Mouse (Mus musculus) mouse embryonic stem cell (cell line): ENCODE measurements at regions not wholly inside any gene's neighbourhood (a gene's known extent, or its start where the extent isn't known, plus 50 kb on each side); places are given as distances from the start of the nearest gene placed in this dataset.
"Not testable (repeated sequence)": the region's sequence is repeated elsewhere in the genome, so short reads cannot be mapped to it uniquely, and the experiment has no call there.

Experiments used
- in situ Hi-C, 2 experiments: fragments of 300-500 bp; cut with MboI; formaldehyde crosslinking; loops; 1 replicate in 1 of 2; 3 replicates in 1 of 2; pipeline ENCODE4 v1.14.3; 2019 to 2020; ENCODE audit warnings: low sequenced_read_pairs in 2 of 2, low pct_unique_long_range_greater_than_20kb in 1 of 2, mixed read lengths in 1 of 2; ENCODE audit not compliant: unreplicated experiment in 1 of 2

DNA sequence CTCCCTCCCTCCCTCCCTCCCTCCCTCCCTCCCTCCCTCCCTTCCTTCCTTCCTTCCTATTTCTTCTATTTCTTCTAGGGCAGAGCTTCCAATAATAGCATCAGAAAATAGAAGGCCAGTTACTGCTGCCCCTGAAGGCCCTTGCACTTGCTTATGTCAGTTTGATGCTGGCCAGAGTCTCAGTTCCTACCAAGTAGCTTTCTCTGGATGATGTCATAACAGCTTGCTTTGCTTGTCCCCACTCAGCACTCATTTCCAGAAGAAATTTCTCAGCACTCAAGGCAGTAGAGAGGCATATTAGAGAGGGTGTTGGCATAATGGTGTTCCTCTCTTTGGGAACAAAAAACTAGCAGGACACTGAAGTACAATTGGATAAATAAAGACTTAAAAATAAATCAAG, 811.6 kb upstream of the 4930444P10Rik start:
- in situ Hi-C loops: no loop called here

DNA sequence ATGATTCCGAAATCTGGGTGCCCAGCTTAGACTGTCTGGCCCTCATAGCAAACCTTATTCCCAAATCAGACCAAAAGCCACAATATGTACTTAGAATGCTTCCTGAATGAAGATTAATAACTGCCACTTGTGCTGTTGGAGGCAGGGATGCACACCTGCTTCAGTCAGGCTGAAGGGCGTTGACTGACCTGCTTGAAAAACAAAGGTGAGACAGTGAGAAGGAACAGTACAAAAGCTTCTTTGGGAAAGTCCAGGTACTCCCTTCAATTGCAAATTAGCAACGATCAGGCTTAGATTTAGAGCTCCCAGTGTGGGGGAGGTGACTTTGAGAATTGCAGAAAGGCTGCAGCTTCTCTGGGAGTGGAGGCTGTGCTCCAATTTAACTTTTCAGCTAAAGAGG, 775.3 kb upstream of the 4930444P10Rik start:
- in situ Hi-C loops: not testable (repeated sequence)

DNA sequence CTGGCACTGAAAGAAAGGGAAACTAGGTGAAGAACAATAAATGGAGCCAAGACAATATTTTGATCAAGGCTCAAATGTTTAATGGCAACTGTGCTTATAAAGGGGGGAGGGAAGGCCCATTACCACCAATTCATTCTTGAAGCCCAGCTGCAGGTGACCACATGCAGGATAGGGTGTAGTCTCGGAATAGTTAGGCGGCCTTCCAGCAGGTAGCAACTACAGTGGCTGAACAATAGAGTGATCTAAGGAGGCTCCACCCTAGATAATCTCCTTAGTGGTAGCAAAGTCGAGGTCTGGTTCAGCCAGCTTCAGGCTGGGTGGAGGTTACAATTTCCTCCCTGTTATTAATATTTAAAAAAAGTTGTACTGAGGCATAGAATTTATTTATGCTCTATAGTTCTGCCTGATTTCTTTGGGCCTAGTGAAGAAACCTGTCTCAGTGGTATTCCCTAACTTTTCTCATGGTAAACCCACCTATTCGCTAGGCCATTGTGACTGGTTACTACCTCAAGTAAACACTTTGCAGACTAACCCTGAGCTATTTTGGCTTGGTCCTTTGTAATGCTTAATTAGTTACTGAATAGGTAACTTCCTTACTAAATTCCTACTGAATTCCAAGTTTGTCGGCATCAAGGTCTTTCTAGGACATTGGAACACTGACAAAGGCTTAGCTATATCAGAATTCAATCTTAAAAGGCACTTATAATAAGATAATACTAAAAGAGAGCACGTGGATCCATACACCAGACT, 774.1 kb upstream of the 4930444P10Rik start:
- in situ Hi-C loops: not testable (repeated sequence)

DNA sequence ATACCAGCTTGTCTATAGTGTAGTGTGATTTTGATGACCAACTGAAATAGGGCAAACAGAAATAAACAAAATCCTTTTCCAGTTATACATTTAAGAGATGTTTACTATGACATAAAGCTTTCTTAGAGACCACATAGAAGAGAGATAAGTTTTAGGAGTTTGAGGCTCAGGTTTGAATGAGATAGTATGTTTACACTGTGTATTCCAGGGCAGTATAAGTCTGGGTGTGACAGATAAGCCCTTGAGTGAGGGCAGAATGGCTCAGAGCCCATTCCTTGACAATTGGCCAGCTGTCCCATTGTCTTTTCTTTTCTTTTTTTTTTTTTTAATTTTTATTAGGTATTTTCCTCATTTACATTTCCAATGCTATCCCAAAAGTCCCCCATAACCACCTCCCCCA, 744.0 kb upstream of the 4930444P10Rik start:
- in situ Hi-C loops: no loop called here

DNA sequence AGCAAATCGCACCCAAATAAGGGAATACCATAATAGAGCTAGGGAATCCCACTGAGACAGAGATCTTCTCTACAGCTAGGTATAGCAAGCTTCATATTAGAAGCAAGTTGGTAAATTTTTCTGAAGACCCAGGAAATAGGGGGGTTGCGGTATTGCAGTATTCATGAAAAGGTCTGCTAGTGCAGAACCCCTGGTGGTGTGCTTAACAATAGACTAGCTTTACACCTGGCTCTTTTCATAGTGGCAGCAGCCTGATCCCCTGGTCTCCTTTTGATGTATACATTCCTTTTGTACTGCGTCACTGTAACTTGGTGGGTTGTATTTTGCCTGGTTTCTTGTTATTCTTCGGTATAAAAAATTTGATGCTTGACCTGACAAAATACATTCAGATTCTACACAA, 731.6 kb upstream of the 4930444P10Rik start:
- in situ Hi-C loops: not testable (repeated sequence)

DNA sequence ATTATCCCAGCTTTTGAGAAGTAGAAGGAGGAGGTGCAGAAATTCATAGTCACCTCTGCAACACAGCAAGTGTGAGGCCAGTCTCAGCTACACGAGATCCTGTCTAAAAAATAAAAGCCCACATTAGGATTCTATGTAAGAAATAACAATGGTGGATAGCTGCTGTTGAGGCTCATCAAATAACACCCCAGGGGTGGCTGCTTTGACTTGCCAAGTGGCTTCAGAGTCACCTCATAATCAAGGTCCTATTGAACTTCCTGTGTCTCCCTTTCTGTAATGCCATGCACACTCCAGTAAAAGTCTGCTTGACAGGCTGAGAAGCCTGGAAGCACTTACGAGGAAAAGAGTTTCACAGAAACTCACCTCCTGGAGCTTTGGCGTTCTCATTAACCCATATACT, 730.9 kb upstream of the 4930444P10Rik start:
- in situ Hi-C loops: no loop called here

DNA sequence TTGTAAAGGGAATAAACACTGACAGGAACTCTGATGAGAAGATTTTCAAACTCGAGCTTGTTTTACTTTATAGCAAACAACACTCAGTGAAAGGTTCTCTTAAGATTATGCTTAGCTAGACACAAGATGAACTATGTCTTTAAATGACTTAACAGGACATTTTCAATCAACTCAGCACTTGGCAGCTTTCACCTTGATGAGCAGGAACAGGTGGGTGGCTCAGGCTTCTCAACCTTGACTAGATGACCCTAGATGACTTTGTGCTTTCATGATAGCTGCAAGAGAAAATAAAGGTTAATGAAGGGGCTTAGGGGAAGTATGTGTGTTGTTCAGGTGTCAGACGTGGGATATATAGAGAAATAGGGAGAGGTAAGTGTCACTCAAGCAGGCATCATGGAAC, 728.1 kb upstream of the 4930444P10Rik start:
- in situ Hi-C loops: no loop called here

DNA sequence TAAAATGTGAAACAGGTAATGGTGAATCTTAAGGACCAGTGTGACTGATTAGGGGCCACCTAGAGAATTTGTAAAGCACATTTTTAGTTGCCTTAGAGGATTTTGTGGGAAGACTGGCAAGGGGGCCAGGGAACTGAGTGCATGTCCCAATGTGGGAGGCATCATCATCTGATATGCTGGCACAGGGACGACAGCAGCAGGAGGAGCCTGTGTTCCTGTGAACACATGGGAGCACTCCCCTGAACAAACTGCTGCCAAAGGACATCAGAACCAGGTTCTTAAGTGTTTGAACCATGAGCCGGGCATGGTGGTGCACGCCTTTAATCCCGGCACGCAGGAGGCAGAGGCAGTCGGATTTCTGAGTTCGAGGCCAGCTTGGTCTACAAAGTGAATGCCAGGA, 723.4 kb upstream of the 4930444P10Rik start:
- in situ Hi-C loops: no loop called here

DNA sequence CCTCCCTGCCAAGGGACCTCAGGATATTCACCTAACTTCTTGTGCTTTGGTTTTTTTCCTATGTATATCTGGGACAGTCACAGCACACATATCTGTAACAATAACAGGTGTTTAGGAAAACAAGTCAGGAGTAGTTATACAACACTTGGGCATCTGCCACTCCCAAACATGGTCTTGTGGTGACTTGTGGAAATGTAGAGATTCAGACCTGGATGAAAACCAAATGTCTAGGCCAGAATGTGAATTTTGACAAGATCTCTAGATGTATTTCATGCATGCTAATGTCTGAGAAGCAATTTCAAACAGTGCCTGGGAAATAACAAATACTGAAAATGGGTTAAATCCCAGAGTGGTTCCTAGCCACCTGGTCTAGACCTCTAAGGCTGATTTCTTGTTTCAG, 722.6 kb upstream of the 4930444P10Rik start:
- in situ Hi-C loops: no loop called here

DNA sequence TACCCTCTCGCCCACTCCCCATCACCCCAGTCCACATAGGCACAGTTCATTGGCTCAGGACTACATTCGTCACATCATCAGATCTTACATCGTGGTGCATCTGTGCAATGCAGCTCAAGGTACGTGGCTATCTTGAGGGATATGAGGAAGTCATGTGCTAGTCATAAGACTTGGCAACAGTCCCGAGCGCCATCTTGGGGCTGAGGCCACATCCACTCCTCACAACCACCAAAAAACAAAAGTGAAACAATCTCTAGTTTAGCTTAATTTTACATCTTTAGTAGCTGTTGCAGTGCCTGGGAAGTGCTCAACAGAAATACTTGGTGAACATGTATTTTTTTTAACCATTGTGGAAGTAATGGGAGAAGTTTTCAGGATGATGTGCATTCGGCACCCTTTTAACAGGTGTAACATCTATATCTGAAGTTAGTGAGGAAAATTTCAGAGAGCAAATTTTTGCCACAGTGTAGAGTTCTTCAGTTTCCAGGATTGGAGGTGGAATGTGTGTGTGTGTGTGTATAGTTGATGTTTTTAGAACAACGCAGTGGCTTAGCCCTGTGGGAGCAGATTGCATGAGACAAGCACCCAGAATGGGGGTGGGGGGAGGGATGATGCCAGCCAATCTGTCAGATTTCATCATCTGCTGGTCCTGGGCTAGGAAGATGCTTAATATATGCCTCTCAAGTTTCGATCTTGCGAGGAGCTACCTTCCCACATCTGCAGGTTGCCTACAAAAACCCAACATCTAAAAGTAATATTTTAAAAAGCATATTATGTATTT, 716.4 kb upstream of the 4930444P10Rik start:
- in situ Hi-C loops: no loop called here

DNA sequence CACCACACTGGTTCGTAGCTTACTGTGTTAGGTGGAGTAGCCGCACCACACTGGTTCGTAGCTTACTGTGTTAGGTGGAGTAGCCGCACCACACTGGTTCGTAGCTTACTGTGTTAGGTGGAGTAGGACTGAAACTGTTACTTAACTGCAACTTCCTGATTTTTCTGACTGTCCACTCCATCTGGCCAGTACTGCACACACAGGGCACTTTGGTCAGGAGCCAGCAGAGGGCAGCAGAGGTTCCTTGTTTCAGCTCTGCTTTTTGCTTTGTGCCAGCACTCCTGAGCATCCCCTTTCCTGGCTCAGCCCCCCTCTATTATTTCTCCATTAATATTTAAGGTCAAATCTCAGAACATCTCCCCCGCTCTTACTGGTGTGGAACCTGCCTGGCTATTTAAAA, 705.2 kb upstream of the 4930444P10Rik start:
- in situ Hi-C loops: loop anchor here (10.0 kb wide), 1 partner anchor 327 kb away; no protein-coding TSS in a partner anchor

DNA sequence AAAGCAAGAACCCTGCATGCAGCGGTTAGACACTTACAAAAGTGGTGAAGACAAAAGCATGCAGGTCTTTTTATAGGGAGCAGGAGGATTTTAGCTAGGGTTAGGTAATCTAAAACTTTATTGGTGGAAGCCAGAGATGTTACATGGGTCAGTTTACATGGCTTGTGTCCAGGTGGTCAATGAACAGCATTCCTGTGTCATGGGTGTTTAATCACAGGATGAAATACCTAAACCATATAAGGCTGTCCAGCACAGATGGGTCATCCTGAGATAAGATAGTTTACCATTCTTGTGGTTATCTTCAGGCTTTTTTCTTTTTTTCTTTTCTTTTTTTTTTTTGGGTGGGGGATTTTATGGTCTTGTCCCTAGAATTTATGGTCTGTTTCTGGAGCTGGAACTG, 703.3 kb upstream of the 4930444P10Rik start:
- in situ Hi-C loops: loop anchor here (10.0 kb wide), 1 partner anchor 328 kb away; no protein-coding TSS in a partner anchor

DNA sequence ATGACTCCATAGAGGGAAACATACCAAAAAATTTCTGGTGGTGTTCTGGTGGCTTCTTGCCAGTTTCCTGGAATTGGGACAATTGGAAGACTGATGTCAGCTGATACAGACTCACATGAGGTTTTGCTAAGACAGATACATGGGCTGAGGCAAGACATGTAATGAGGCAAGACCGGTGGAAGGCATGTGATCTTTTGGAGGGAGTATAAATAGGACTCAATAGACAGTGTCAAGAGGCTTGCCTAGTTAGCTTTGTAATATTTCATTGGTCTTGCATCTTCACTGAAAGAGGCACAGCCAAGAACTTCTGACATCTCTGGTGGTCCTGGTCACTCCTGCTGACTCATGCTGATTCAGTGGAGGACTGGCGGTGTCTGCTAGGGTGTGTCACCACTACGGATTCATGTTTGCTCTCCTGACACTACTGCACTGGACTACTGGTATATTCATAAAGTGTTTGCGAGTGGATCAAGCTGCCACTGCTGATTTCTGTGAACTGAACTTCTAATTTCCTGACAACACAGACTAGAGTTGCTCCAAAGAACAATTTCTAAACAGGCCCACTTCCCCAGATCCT, 697.7 kb upstream of the 4930444P10Rik start:
- in situ Hi-C loops: loop anchor here (10.0 kb wide), 1 partner anchor 334 kb away; no protein-coding TSS in a partner anchor

DNA sequence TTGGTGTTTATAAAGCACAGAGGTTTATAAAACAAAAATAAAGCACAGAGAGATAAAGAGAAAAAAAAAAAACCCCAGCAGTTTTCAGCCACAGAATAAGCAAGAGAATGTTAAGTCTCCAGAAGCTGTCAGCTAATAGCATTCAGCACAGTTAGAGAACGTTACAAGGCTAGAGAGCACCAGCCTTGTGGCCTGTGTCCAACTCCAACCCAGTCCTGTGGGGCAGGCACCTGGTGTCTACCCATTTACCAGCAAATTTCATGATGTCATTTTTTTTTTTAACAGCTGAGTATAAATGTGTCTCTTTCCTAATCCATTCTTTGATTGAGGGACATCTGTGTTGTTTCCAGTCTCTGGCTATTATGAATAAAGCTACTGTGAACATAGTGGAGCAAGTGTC, 686.7 kb upstream of the 4930444P10Rik start:
- in situ Hi-C loops: no loop called here

DNA sequence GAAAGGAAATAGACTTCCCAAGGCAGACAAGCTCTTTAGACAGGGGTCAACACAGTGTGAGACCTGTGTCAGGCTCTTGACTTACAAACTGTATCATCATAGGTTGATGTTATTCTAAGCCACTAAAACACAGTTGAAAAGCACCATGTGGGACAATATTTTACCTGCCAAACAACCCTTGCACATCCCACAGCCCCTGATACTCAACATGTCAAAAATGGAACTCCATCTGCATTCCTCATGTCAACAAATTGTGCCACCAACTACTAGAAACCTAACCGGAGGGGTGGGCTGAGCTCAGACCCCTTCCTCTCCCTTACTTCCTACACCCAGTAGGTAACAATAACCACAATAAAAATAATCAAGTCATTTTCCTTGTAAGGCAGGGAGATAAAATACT, 667.8 kb upstream of the 4930444P10Rik start:
- in situ Hi-C loops: no loop called here
